Mouse (Mus musculus) spleen, adult 2 months (tissue): Measurements from ENCODE around the gene Igfbp2.

Experiments
- CTCF ChIP-seq: fragments of 200-500 bp; IDR thresholded peaks from 2 replicates; pipeline ENCODE4 v1.5.1; 2011; ENCODE audit warnings: mild to moderate bottlenecking, inconsistent platforms; ENCODE audit not compliant: insufficient read depth, insufficient read length, insufficient replicate concordance; ENCODE audit errors: extremely low read depth
- POLR2A ChIP-seq: fragments of 200-500 bp; IDR thresholded peaks from 2 replicates; pipeline ENCODE4 v1.6.1; 2011; ENCODE audit warnings: low read depth, low read length, inconsistent platforms

GRCm38 (mm10) chr1:72811061-72811460 is 13.2 kb upstream of the Igfbp2 start:
- TF ChIP-seq POLR2A: no peak
- no peak for TF ChIP-seq CTCF
